Mouse (Mus musculus): ENCODE measurements around the gene Asap2.

- TF ChIP-seq MYOG (IDR thresholded peaks at IDR 0.05; ENCODE audit: control insufficient read depth, extremely low read depth, insufficient read length) (no peak), CTCF (IDR thresholded peaks at IDR 0.05; ENCODE audit: control insufficient read depth, insufficient read depth, insufficient read length) (no peak)
These were observed 142.8 kb downstream of the Asap2 start for GRCm38 (mm10) chr12:21133031-21133430.

Measured in C2C12 (cell line).